Mouse (Mus musculus) embryonic fibroblast, embryonic 13.5 days (primary cell): Measurements from ENCODE around the gene Txnip. TPM values are rescaled to one million over a fixed set of nuclear protein-coding genes. Genes with fewer than 3 reads are reported as not detected.
A peak's percentile ranks its signal among the peaks of the same experiment; 100 is the strongest.

Source experiments
- H3K27ac ChIP-seq: 2 replicates; pipeline ENCODE4 v1.5.1; 2012; ENCODE audit warnings: low read length, control low read depth, inconsistent platforms; ENCODE audit not compliant: insufficient read depth
- H3K4me1 ChIP-seq: 2 replicates; pipeline ENCODE4 v1.6.1; 2011; ENCODE audit warnings: low read length; ENCODE audit not compliant: control insufficient read depth, insufficient read depth
- H3K4me3 ChIP-seq: 2 replicates; pipeline ENCODE4 v1.5.1; 2011; ENCODE audit warnings: mild to moderate bottlenecking, control low read depth, low read length; ENCODE audit not compliant: insufficient read depth
- CTCF ChIP-seq: IDR thresholded peaks from 2 replicates; pipeline ENCODE4 v1.5.1; 2011; ENCODE audit warnings: mild to moderate bottlenecking, control low read depth, low read length, moderate library complexity, borderline replicate concordance; ENCODE audit not compliant: insufficient read depth
- POLR2A ChIP-seq: IDR thresholded peaks from 2 replicates; pipeline ENCODE4 v1.6.1; 2011; ENCODE audit warnings: low read depth, mild to moderate bottlenecking, control low read depth, low read length, moderate library complexity
- polyA plus RNA-seq: library from polyadenylated mRNA; stranded (reverse); fragments of >200 nt; gene quantifications from 2 replicates; pipeline ENCODE4 v1.2.4, GENCODE M21; 2011; ENCODE audit warnings: low read depth; ENCODE audit not compliant: missing spikeins, insufficient read length

The Txnip gene
- polyA plus RNA-seq, 1 experiment, result 98.8 TPM

GRCm38 (mm10) chr3:96558668-96559196, 975 bp downstream of the Txnip start:
- Histone ChIP-seq H3K27ac (no peak overlapping the region), H3K4me3 (peak overlapping the region; percentile 82), H3K4me1 (peaks cover 7% of the 10 kb centered on the region; the same call in 1 of the 2 replicates)
- TF ChIP-seq POLR2A (0 out of 2 replicates have a peak, but pooled peaks have one; percentile 23), CTCF (no peak)

GRCm38 (mm10) chr3:96559398-96559910, 1.7 kb downstream of the Txnip start:
- Histone ChIP-seq H3K27ac (no peak overlapping the region), H3K4me1 (peaks cover 12% of the 10 kb centered on the region), H3K4me3 (peak overlapping the region; percentile 82)
- no peak for TF ChIP-seq CTCF
- 0 out of 2 replicates have a peak, but pooled peaks have one; percentile 11 for TF ChIP-seq POLR2A

GRCm38 (mm10) chr3:96559911-96560850, 2.4 kb downstream of the Txnip start:
- TF ChIP-seq CTCF, result no peak
- 0 out of 2 replicates have a peak, but pooled peaks have one; percentile 11 for TF ChIP-seq POLR2A
- H3K4me1 ChIP-seq, result peaks cover 12% of the 10 kb centered on the region
- H3K4me3 ChIP-seq, result peak overlapping the region; percentile 82
- no peak overlapping the region for H3K27ac ChIP-seq

GRCm38 (mm10) chr3:96560881-96561668, 3.3 kb downstream of the Txnip start:
- no peak overlapping the region for H3K4me3 ChIP-seq
- TF ChIP-seq CTCF (no peak), POLR2A (no peak; the same call in 1 of the 2 replicates)
- H3K27ac ChIP-seq, result no peak overlapping the region
- H3K4me1 ChIP-seq, result peaks cover 12% of the 10 kb centered on the region

GRCm38 (mm10) chr3:96561946-96562681, 4.4 kb downstream of the Txnip start:
- peaks cover 12% of the 10 kb centered on the region for H3K4me1 ChIP-seq
- H3K4me3 ChIP-seq, result no peak overlapping the region
- TF ChIP-seq CTCF (no peak), POLR2A (peak; percentile 43; the same call in 1 of the 2 replicates)
- no peak overlapping the region for H3K27ac ChIP-seq

GRCm38 (mm10) chr3:96563267-96563666, 5.5 kb downstream of the Txnip start:
- peaks cover 12% of the 10 kb centered on the region for H3K4me1 ChIP-seq
- no peak overlapping the region for H3K4me3 ChIP-seq
- TF ChIP-seq POLR2A (no peak), CTCF (no peak)
- H3K27ac ChIP-seq, result no peak overlapping the region

GRCm38 (mm10) chr3:96563911-96564632, 6.3 kb downstream of the Txnip start:
- Histone ChIP-seq H3K27ac (no peak overlapping the region), H3K4me3 (no peak overlapping the region), H3K4me1 (peaks cover 12% of the 10 kb centered on the region)
- no peak for TF ChIP-seq CTCF
- no peak for TF ChIP-seq POLR2A

- peaks cover 12% of the 10 kb centered on the region for H3K4me1 ChIP-seq
- no peak overlapping the region for H3K4me3 ChIP-seq
- H3K27ac ChIP-seq, result no peak overlapping the region
- TF ChIP-seq CTCF, result no peak
- TF ChIP-seq POLR2A, result no peak
These were observed 6.9 kb downstream of the Txnip start for GRCm38 (mm10) chr3:96564633-96565032.

- Histone ChIP-seq H3K4me1 (peaks cover 8% of the 10 kb centered on the region), H3K4me3 (no peak overlapping the region), H3K27ac (no peak overlapping the region)
- no peak for TF ChIP-seq POLR2A
These were observed 7.3 kb downstream of the Txnip start for GRCm38 (mm10) chr3:96565105-96565504.
